Mouse (Mus musculus): ENCODE data around the gene Kif5c. TPM values are rescaled to one million over a fixed set of nuclear protein-coding genes. Genes with fewer than 3 reads are reported as not detected.

Kif5c gene
- total and polyA plus RNA-seq, 3 experiments = 0.63 to 10.8 (median 8.8) TPM

GRCm38 (mm10) chr2:49661872-49662271 lies 42.8 kb downstream of the Kif5c start:
- DNase-seq = no peak

DNA sequence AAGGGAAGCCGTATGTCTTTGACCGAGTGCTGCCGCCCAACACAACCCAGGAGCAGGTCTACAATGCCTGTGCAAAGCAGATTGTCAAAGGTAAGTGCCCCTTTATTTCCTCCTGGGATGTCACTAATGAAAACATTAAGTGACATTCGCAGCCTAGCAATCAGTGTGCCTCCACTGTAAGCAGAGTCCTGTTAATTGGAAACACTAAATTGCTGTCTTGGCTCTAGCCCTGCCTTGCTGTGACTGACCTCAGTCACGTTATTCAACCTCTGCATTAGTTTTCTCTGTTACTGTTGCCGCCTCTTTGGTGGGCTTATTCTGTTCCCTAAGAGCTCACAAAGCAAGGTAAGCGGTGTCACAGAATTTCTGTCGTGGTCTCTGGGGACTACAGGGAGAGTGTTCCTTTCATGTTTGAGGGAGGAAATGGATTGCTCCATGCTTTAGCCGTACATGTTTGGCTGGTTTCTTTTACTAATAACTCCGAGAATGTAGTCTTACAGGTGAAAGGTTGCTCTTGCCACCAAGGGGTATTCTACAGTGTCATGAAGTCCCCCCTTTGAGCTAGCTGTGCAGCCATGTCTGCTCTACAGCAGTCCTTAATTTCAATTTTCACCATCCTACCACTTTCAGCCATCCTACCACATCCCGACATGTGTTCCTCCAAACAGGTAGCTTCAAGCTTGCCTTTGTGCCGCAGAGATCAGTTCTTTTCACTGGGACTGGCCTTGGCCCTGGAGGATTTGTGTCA lies 52.8 kb downstream of the Kif5c start:
- DNase-seq = no peak

GRCm38 (mm10) chr2:49672501-49672874 lies 53.4 kb downstream of the Kif5c start:
- DNase-seq = no peak

GRCm38 (mm10) chr2:49676020-49676419 lies 56.9 kb downstream of the Kif5c start:
- DNase-seq = no peak

- DNase-seq = no peak
These were observed 59.3 kb downstream of the Kif5c start for GRCm38 (mm10) chr2:49678386-49678785.

DNA sequence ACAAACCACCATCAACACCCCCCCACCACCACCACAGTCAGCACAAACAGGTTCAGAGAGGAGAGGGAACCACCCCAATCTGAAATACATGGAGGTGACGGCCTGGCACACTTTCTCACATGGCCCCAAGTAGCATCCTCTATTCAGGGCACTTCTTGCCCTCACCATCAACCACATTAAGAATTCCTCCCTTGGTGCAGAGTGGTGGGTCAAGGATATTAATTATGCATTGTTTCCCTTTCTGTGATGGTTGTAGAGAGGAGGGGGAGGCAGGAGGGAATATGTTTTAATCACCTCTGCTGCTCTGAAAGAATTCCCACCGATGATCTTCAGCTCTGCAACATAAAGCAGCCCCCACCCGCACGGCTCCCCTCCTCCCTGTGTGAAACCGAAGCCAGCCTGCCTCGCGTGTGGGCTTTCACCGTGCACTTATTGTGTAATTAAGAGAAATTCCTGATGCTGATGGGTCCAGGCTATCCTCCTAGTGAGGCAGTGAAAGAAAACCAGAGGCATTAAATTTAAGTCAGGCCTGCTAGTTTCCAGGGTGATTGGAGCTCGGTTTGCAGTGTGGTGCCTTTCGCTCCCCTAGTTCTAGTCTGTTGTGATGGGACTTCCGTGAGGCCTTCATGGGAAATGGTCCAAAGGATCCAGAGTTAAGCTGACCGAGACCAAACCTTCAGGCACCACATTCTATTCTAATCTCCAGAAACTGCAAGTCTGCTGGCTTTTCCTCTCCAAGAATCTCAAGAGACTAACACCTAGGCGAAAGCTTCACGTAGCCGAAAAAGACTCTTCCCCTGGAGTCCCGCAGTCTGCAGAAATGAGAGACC lies 60.3 kb downstream of the Kif5c start:
- DNase-seq = no peak

- DNase-seq = no peak
These were observed 63.7 kb downstream of the Kif5c start for GRCm38 (mm10) chr2:49682754-49683153.

DNA sequence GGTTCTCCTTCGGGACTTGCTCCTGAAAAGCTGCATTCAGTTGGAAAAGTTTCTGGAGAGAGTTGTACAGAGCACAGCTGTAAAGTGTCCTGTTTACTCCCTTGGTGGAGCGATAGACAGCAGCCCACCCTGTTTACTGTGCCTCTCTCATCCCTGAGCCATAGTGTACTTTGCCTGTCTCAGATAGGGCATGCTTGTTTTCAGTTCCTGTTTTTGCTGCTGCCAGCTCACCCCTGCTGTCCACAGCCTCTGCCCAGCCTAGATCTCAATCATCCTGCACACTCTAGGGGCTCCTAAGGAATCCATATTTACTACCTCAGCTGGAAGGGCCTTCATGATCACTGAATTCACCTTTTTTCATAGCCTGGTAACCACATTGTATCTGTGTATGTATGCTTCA lies 65.7 kb downstream of the Kif5c start:
- no peak for DNase-seq

DNA sequence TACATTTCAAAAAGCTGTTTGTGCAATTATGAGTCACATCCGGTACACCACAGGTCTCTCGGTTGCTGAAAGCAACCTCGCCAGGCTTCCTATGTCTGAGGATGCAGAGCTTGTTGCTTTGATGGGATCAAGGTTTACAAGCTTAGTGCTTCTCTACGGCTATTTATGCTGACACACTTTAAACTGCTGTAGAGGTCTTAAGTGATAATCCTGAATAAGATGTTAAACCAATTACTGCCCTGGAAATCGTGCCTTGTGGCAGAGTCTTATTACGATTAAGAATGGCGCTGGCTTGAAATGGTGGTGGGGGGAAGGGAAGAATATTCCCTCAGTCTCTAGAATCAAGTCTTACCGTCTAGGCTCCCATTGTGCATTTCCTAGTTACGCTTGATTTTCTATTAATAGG lies 71.3 kb downstream of the Kif5c start:
- DNase-seq = no peak

DNA sequence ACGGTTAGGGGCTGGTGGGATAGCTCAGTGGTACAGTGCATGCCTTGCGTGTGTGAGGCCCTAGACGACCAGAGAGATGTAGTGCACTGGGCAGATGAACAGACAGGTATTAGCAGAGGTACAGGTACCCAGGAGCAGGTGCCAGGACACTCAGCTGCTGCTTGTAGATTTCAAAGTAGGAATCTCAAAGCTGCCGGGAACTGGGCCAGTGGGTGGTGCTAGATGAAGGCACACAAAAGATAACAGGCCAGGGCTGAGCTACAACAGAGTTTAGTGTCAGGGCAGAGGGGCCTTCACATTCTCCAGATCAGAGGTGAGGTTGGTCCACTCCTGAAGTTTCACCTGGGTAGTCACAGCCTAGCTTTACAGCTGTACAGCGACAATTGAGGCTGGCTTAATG lies 72.3 kb downstream of the Kif5c start:
- no peak for DNase-seq

GRCm38 (mm10) chr2:49694727-49695126 lies 75.6 kb downstream of the Kif5c start:
- no peak for DNase-seq

GRCm38 (mm10) chr2:49695461-49695860 lies 76.4 kb downstream of the Kif5c start:
- DNase-seq = no peak

DNA sequence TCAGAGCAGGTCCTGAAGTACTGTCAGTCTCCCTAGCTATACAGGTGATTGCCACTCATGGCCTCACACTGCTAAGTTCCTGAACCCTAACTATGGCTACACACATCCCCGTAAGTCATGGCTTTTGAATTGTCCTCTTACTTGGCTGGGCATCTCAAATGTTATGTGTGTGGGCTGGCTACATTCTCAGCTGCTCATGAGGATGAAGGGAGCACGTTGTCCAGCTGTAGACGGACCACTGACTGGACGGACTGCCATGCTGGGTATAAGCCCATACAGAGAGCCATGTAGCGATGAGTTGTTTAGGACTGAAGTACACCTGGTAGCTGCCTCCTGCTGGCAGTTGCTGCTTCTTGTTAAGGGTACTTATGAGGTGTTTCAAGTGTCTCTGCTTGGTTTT lies 79.8 kb downstream of the Kif5c start:
- no peak for DNase-seq

GRCm38 (mm10) chr2:49700176-49700971 lies 81.3 kb downstream of the Kif5c start:
- no peak for DNase-seq

GRCm38 (mm10) chr2:49710223-49710622 lies 91.1 kb downstream of the Kif5c start:
- no peak for DNase-seq

GRCm38 (mm10) chr2:49711693-49712092 lies 92.6 kb downstream of the Kif5c start:
- no peak for DNase-seq

DNA sequence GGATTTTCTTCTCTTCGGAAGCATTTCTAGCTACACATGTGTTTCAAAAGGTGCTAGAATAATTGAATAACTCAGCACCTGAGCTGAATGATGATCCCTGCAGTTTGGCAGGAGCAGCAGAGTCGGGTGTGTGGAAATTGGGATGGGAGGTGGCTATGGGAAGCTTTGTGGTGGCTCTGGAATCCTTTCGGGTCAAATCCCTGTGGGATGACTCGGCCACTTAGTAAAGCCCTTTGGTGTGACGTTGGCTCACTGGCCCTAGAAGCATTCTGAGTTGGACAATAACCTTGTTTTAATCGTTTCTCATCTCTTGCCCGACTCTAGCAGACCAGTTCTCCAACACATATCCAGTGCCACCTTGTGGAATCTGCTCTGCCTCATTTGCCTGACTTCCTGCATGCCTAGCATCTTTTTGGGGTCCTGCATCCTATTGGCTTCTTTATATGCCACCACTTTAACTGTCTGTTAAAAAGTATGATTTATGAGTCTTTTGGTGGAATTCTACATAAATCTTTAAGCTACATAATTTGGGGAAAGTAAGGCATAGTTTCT lies 93.3 kb downstream of the Kif5c start:
- DNase-seq = no peak

DNA sequence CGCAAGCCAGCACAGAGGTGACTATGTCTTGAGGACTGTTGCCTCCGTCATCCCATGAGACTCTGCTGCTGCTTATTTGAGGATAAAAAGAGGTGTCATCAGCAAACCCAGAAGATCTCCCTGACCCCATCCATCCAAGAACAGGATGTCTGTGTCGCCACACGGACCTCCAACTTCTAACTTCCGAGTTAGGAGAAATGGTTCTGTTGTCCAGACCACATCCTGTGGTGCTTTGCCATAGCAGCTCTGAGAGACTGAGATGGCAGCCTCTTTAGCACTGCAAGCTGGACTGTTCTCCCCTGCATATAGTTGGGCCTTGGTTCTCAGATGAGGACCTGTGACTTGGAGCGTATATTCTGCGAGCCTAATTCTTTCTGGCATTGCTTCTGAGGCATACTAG lies 97.4 kb downstream of the Kif5c start:
- DNase-seq = no peak

GRCm38 (mm10) chr2:49717437-49718116 lies 98.5 kb downstream of the Kif5c start:
- DNase-seq = no peak

GRCm38 (mm10) chr2:49718492-49718891 lies 99.4 kb downstream of the Kif5c start:
- DNase-seq = no peak

- DNase-seq = no peak
These were observed 100.1 kb downstream of the Kif5c start for GRCm38 (mm10) chr2:49718935-49719850.
